Mouse (Mus musculus) neural tube, embryonic 10.5 days (tissue): ENCODE results near the gene Pde4b.

ENCODE experiments used
- DNase-seq: peaks from one replicate; pipeline ENCODE4 v3.0.0-alpha.2; 2017; ENCODE audit warnings: low spot score; ENCODE audit errors: extremely low spot score

Gene Pde4b

GRCm38 (mm10) chr4:102637348-102637910 lies 550.1 kb downstream of the Pde4b start:
- no peak for DNase-seq

DNA sequence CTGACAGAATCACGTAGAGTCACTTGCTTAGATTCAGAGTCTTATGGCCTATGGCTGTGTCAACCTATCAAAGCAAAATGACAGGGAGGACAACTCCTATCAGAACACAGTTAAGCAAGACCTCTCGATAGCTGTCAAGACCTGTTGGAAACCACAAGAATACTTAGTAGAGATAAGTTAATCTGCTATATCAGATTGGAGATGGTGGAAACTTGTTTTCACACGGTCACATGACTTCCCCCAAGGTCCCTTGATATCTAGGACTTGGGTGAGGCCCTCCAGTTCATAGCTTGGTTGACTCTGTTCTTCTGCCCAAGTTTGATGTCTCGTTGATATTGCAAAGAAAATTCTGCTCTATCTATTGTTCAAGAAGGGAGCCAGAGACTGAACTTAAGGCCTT lies 553.6 kb downstream of the Pde4b start:
- no peak for DNase-seq

- no peak for DNase-seq
Measured at GRCm38 (mm10) chr4:102644062-102644461, 556.7 kb downstream of the Pde4b start.

DNA sequence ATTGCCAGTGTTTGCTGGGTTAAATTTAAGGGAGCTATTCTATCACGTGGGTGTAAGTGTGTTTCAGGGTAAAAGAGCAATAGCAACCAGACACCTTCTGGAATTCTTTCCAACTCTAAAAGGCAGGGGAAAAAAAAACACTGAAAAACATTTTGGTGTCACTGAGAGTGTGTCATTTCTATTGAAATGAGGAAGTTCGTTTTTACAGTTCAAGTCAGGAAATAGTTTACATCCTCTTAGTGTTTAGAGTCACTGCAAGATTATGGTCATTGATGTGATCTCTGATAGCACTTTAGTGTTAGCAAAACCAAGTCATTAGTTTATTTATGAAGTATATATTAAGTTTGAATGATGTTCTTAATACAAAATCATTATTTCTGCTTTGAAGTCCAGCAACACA lies 559.7 kb downstream of the Pde4b start:
- DNase-seq = no peak

- no peak for DNase-seq
Measured at GRCm38 (mm10) chr4:102655331-102655730, 568.0 kb downstream of the Pde4b start.

DNA sequence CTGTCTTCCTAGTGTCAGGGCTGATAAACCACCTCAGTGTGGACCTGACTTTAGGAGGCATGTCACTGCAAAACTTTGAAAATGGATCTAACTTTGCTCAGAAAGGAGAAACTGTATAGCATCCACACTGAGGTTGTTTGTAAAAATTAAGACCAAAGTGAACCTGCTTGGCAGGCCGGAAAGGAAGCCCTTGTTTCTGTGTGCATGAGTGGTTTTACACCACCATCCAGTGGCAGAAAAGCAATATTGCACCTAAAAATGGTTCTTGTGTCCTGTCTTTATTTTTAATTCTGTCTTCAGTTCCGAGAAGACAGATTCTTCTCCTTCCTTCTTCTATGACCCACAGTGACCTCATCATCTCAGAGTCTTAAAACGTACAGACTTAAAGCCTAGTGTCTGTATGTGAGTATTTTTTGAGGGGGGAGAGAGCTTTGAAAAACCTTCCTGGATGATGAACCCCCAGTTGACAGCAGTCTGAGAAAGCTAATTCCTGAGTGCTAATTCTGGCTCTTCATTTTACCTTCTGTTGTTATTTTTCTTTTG lies 569.2 kb downstream of the Pde4b start:
- DNase-seq = peak; percentile 30
